Mouse (Mus musculus): Measurements from ENCODE around the gene Hnmt. TPM values are rescaled to one million over a fixed set of nuclear protein-coding genes. Genes with fewer than 3 reads are reported as not detected.
"Not testable (repeated sequence)": the region's sequence is repeated elsewhere in the genome, so short reads cannot be mapped to it uniquely, and the experiment has no call there.

The Hnmt gene
- 12.3 and 15.4 TPM in 2 replicates for polyA plus RNA-seq (2015; fragmentation: Nextera tagmentation; extraction: Ambion mirVana)

GRCm38 (mm10) chr2:24049344-24049990 lies at the start of gene Hnmt:
Gene Hnmt (minus strand): TSS chr2:24049394.
- Histone ChIP-seq H3K4me2 (peak within 1 kb of the TSS; percentile 55), H3K9me3 (replicated peaks) (no peaks in the 10 kb centered on the region), H3K4me1 (peaks cover 13% of the 10 kb centered on the region; the same call in 1 of the 2 replicates), H3K9ac (replicated peaks) (peak within 1 kb of the TSS; percentile 36), H3K4me3 (replicated peaks) (peak within 1 kb of the TSS; percentile 44), H3K27ac (replicated peaks) (peak within 1 kb of the TSS; percentile 78), H3K36me3 (no peaks in the 10 kb centered on the region), H3K27me3 (replicated peaks) (no peaks in the 10 kb centered on the region)
- ATAC-seq (ENCODE audit: low FRiP score): no peak
- 51% methylated on average over 7 of the region's 7 CpGs for WGBS

DNA sequence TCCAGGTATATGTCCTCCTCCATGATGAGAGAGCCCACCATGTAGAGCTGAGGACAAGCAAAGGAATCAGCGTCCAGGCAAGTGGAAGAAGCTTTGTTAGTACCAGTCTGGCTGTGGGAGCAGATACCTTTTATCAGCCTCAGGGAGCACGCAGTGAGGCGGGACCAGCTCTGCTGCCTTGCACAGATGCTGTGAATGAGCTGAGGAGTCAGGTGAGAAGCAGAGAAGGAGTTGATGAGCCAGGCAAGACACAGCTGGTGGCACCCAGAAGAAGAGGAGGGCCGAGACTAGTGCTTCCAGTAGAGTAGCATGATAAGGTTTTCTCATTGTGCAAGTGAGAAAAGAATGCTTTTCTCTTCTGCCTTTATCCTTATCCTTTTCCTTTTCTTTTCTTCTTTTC lies 47.3 kb upstream of the Hnmt start, which contains the start of gene Tbpl2:
Gene Tbpl2, minus strand, starts transcription at position 101 of the 400 bp plus-strand sequence.
- no peak within 1 kb of the TSS for H3K4me3 ChIP-seq (replicated peaks)
- no peak within 1 kb of the TSS for H3K27ac ChIP-seq (replicated peaks)
- no peaks in the 10 kb centered on the region for H3K36me3 ChIP-seq
- WGBS: 78% methylated on average over 4 of the region's 4 CpGs
- no peaks in the 10 kb centered on the region for H3K4me1 ChIP-seq
- ATAC-seq (ENCODE audit: low FRiP score): no peak
- no peak within 1 kb of the TSS for H3K4me2 ChIP-seq
- H3K9ac ChIP-seq (replicated peaks): no peak within 1 kb of the TSS
- no peaks in the 10 kb centered on the region for H3K27me3 ChIP-seq (replicated peaks)
- no peaks in the 10 kb centered on the region for H3K9me3 ChIP-seq (replicated peaks)

DNA sequence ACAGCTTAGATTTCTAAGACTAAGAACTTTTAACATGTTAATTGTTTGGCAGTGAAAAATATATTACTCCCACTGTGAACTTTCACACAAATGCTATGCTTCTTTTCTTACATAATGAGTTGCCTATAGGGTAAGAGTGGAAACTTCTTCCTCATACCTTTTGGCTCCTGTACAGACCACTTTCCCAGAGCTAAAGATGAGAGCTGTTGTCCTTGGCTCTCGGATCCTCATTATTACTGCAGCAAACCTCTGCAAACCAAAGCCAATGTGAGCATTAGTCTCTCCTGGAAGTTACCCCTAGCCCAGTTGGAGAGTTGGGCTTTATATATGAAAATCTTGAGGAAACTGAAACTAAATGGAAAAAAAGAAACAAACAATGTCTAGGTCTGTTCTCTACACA lies 41.7 kb upstream of the Hnmt start:
- Histone ChIP-seq H3K4me3 (replicated peaks) (no peak overlapping the region), H3K27ac (replicated peaks) (no peak overlapping the region), H3K36me3 (no peaks in the 10 kb centered on the region), H3K9me3 (replicated peaks) (no peaks in the 10 kb centered on the region), H3K4me2 (no peak overlapping the region), H3K4me1 (no peaks in the 10 kb centered on the region), H3K9ac (replicated peaks) (no peak overlapping the region), H3K27me3 (replicated peaks) (no peaks in the 10 kb centered on the region)
- 87% methylated on average over 1 of the region's 1 CpGs for WGBS
- ATAC-seq (ENCODE audit: low FRiP score): no peak

GRCm38 (mm10) chr2:24050459-24050858 lies 1.3 kb upstream of the Hnmt start:
- H3K4me1 ChIP-seq: peaks cover 13% of the 10 kb centered on the region; the same call in 1 of the 2 replicates
- no peak for ATAC-seq (ENCODE audit: low FRiP score)
- H3K27ac ChIP-seq (replicated peaks): no peak overlapping the region
- WGBS: 83% methylated on average over 3 of the region's 3 CpGs
- no peaks in the 10 kb centered on the region for H3K27me3 ChIP-seq (replicated peaks)
- no peaks in the 10 kb centered on the region for H3K36me3 ChIP-seq
- no peak overlapping the region for H3K4me3 ChIP-seq (replicated peaks)
- no peak overlapping the region for H3K4me2 ChIP-seq
- H3K9ac ChIP-seq (replicated peaks): no peak overlapping the region
- H3K9me3 ChIP-seq (replicated peaks): no peaks in the 10 kb centered on the region

DNA sequence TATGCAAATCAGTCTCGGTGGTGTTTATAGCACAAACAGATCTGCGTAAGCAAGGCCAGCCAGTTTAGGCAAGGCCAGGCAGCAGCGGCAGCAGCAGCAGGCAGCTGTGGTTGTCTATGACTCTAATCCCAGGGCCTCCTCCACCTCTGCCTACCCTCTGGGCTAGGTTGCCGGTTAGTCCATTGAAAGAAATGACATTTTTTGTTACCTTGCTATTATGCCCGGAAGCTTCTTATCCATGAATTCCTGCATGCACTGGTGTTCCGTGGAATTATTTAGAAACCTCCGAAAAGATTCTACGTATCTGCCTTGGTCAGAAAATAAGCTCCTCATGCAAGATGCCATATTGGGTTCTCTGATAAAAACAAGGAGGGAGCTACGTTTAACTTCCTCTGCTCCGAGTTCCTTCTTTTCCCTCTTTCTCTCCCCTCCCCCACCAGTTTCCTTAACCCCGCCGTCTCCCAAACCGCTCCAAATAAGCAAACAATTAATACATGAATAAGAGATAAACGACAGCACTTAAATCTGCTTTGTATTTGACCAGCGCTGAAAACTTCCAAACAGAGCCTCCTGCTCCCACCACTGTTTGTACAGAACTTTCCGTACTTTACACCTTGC lies 605 bp downstream of the Hnmt start:
- no peaks in the 10 kb centered on the region for H3K36me3 ChIP-seq
- H3K4me3 ChIP-seq (replicated peaks): peak overlapping the region; percentile 44
- peak overlapping the region; percentile 55 for H3K4me2 ChIP-seq
- ATAC-seq (ENCODE audit: low FRiP score): peak; percentile 94
- H3K27me3 ChIP-seq (replicated peaks): no peaks in the 10 kb centered on the region
- WGBS: 7% methylated on average over 16 of the region's 16 CpGs
- peaks cover 13% of the 10 kb centered on the region; the same call in 1 of the 2 replicates for H3K4me1 ChIP-seq
- peak overlapping the region; percentile 36 for H3K9ac ChIP-seq (replicated peaks)
- H3K9me3 ChIP-seq (replicated peaks): no peaks in the 10 kb centered on the region
- H3K27ac ChIP-seq (replicated peaks): peak overlapping the region; percentile 78

- Histone ChIP-seq H3K27me3 (replicated peaks) (no peaks in the 10 kb centered on the region), H3K36me3 (no peaks in the 10 kb centered on the region), H3K9ac (replicated peaks) (peak overlapping the region; percentile 36), H3K4me1 (peaks cover 13% of the 10 kb centered on the region; the same call in 1 of the 2 replicates), H3K9me3 (replicated peaks) (no peaks in the 10 kb centered on the region), H3K4me2 (peak overlapping the region; percentile 55), H3K27ac (replicated peaks) (peak overlapping the region; percentile 78), H3K4me3 (replicated peaks) (peak overlapping the region; percentile 44)
- peak; percentile 56; the same call in 1 of the 2 replicates for ATAC-seq (ENCODE audit: low FRiP score)
- WGBS: 20% methylated on average over 6 of the region's 6 CpGs
Measured at GRCm38 (mm10) chr2:24047551-24048479, 1.4 kb downstream of the Hnmt start.

GRCm38 (mm10) chr2:24042901-24043300 lies 6.3 kb downstream of the Hnmt start:
- no peak overlapping the region for H3K4me3 ChIP-seq (replicated peaks)
- H3K9ac ChIP-seq (replicated peaks): no peak overlapping the region
- no peaks in the 10 kb centered on the region for H3K27me3 ChIP-seq (replicated peaks)
- peaks cover 4% of the 10 kb centered on the region; the same call in 1 of the 2 replicates for H3K4me1 ChIP-seq
- ATAC-seq (ENCODE audit: low FRiP score): no peak
- H3K36me3 ChIP-seq: no peaks in the 10 kb centered on the region
- no peak overlapping the region for H3K4me2 ChIP-seq
- no peaks in the 10 kb centered on the region for H3K9me3 ChIP-seq (replicated peaks)
- WGBS: 97% methylated on average over 1 of the region's 1 CpGs
- H3K27ac ChIP-seq (replicated peaks): no peak overlapping the region

DNA sequence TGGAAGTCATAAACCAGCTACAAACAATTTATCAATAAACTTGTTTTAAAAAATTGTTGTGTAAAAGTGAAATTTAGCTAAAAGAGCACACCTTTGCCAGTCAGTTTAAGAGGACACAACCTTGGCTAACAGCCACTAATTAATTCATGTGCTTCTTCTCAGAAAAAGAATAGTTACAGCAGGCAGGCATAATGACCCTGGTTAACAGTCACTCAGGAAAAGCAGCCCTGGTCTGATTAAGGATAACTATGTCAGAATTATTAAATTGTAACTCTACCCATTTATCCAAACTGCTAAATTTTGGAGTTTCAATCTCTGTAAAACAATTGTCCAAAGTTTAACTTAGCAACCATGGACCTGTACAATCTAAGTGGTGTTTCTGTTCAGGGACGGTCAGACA lies 8.7 kb downstream of the Hnmt start:
- Histone ChIP-seq H3K9me3 (replicated peaks) (no peaks in the 10 kb centered on the region), H3K4me3 (replicated peaks) (no peak overlapping the region), H3K9ac (replicated peaks) (no peak overlapping the region), H3K27me3 (replicated peaks) (no peaks in the 10 kb centered on the region), H3K27ac (replicated peaks) (no peak overlapping the region), H3K4me1 (no peaks in the 10 kb centered on the region), H3K4me2 (no peak overlapping the region), H3K36me3 (no peaks in the 10 kb centered on the region)
- WGBS: 77% methylated on average over 1 of the region's 1 CpGs
- no peak for ATAC-seq (ENCODE audit: low FRiP score)

DNA sequence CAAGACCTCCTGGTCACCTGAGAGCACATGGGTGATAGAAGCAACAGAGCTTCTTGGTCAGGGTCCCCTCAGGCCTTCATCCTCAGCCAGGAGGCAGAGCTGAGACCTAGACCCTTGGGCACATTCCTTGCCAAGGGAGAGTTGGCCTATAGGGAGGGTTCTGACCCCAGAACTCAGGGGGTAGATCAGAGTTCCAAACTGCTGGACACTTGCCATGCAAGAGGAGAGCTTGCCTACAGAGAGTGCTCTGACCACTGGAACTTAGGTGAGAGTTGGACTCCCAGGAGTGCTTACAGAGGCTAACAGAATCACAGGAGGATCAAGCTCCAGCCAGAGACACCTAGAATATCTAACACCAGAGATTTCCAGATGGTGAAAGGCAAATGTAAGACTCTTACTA lies 29.8 kb downstream of the Hnmt start:
- not testable (repeated sequence) for H3K27me3 ChIP-seq (replicated peaks); H3K27ac ChIP-seq (replicated peaks); H3K36me3 ChIP-seq; H3K4me2 ChIP-seq; H3K9ac ChIP-seq (replicated peaks); H3K4me1 ChIP-seq; H3K4me3 ChIP-seq (replicated peaks); H3K9me3 ChIP-seq (replicated peaks); ATAC-seq (ENCODE audit: low FRiP score)

GRCm38 (mm10) chr2:24018966-24019365 lies 30.2 kb downstream of the Hnmt start:
- ATAC-seq (ENCODE audit: low FRiP score): no peak
- WGBS: 86% methylated on average over 1 of the region's 1 CpGs
- no peaks in the 10 kb centered on the region for H3K27me3 ChIP-seq (replicated peaks)
- H3K36me3 ChIP-seq: no peaks in the 10 kb centered on the region
- H3K4me3 ChIP-seq (replicated peaks): no peak overlapping the region
- no peak overlapping the region for H3K27ac ChIP-seq (replicated peaks)
- H3K9ac ChIP-seq (replicated peaks): no peak overlapping the region
- H3K9me3 ChIP-seq (replicated peaks): no peaks in the 10 kb centered on the region
- H3K4me1 ChIP-seq: no peaks in the 10 kb centered on the region
- H3K4me2 ChIP-seq: no peak overlapping the region

DNA sequence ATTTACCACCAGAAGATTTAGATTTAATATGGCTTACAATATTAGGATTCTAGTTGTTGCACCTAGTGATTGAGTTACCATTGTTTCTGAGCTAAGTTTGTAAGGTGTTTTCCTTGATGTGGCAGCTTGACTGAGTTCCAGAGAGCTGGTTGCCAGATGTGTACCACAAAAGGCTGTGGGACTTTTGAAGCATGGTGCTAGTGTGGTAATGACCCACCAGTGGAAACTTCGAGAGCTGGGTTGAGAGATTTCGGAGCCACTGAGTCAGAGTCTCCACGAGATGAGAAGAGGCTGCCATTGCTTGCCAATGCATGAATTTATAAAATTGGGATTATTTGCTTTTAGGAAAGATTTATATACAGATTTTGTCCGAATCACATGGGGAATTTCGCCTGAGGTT lies 34.2 kb downstream of the Hnmt start:
- Histone ChIP-seq H3K9me3 (replicated peaks) (no peaks in the 10 kb centered on the region), H3K4me3 (replicated peaks) (no peak overlapping the region), H3K9ac (replicated peaks) (no peak overlapping the region), H3K4me2 (no peak overlapping the region), H3K27ac (replicated peaks) (no peak overlapping the region), H3K4me1 (no peaks in the 10 kb centered on the region), H3K36me3 (no peaks in the 10 kb centered on the region), H3K27me3 (replicated peaks) (no peaks in the 10 kb centered on the region)
- 90% methylated on average over 5 of the region's 5 CpGs for WGBS
- ATAC-seq (ENCODE audit: low FRiP score): no peak
